Mouse (Mus musculus) lung, postnatal 0 days (tissue): Measurements from ENCODE around the gene Ifnk.

Experiments
- CTCF ChIP-seq: IDR thresholded peaks from 2 replicates; pipeline ENCODE4 v1.5.1; 2016; ENCODE audit warnings: antibody characterized with exemption, mild to moderate bottlenecking
- EP300 ChIP-seq: IDR thresholded peaks from 2 replicates; pipeline ENCODE4 v1.6.1; 2016; ENCODE audit warnings: antibody characterized with exemption, mild to moderate bottlenecking, control low read depth

- TF ChIP-seq CTCF (no peak), EP300 (no peak)
Observed at GRCm38 (mm10) chr4:35133411-35133810, 18.4 kb upstream of the Ifnk start.
